Mouse (Mus musculus) liver, embryonic 13.5 days (tissue): Measurements from ENCODE around the gene Clip2. TPM values are rescaled to one million over a fixed set of nuclear protein-coding genes. Genes with fewer than 3 reads are reported as not detected.
A peak's percentile ranks its signal among the peaks of the same experiment; 100 is the strongest.

Experiments used
- ATAC-seq: fragments of 200-750 bp; cut with Nextera tagmentation; 2 replicates; pipeline ENCODE4 v1.8.0; 2017; ENCODE audit warnings: low read depth, mild to moderate bottlenecking, moderate number of reproducible peaks, moderate library complexity
- DNase-seq: peaks from one replicate; pipeline ENCODE4 v3.0.0; 2022
- H3K27ac ChIP-seq: fragments of 300-500 bp; sonication (generic); 2 replicates; pipeline ENCODE4 v1.5.1; 2015; ENCODE audit warnings: moderate library complexity, mild to moderate bottlenecking, inconsistent platforms
- H3K27me3 ChIP-seq: fragments of 300-500 bp; sonication (generic); 2 replicates; pipeline ENCODE4 v1.6.1; 2015; ENCODE audit warnings: mild to moderate bottlenecking, inconsistent platforms
- H3K36me3 ChIP-seq: fragments of 300-500 bp; sonication (generic); 2 replicates; pipeline ENCODE4 v1.6.1; 2015; ENCODE audit warnings: mild to moderate bottlenecking, inconsistent platforms
- H3K4me1 ChIP-seq: fragments of 300-500 bp; sonication (generic); replicated peaks from 2 replicates; pipeline ENCODE4 v1.6.1; 2015; ENCODE audit warnings: inconsistent platforms
- H3K4me2 ChIP-seq: fragments of 300-500 bp; sonication (generic); 2 replicates; pipeline ENCODE4 v1.6.1; 2015; ENCODE audit warnings: inconsistent platforms, mild to moderate bottlenecking, moderate library complexity
- H3K4me3 ChIP-seq: fragments of 300-500 bp; sonication (generic); replicated peaks from 2 replicates; pipeline ENCODE4 v1.5.1; 2015; ENCODE audit warnings: mild to moderate bottlenecking, inconsistent platforms
- H3K9ac ChIP-seq: fragments of 300-500 bp; sonication (generic); 2 replicates; pipeline ENCODE4 v1.6.1; 2015; ENCODE audit warnings: mild to moderate bottlenecking, inconsistent platforms
- H3K9me3 ChIP-seq: fragments of 300-500 bp; sonication (generic); replicated peaks from 2 replicates; pipeline ENCODE4 v1.6.1; 2016; ENCODE audit warnings: inconsistent platforms
- WGBS: fragments of 180-500 bp; shearing (Covaris S2); methylation state at CpG from one replicate; pipeline ENCODE4 v1.1.7; 2015; ENCODE audit not compliant: insufficient replicate concordance; 5-methylcytosine and 5-hydroxymethylcytosine counted together
- polyA plus RNA-seq: library from polyadenylated mRNA; unstranded; fragments of >200 nt; fragmentation: Nextera tagmentation; extraction: Ambion mirVana; gene quantifications from 2 replicates; pipeline ENCODE4 v1.2.1, GENCODE M21; 2015

Clip2 gene
- polyA plus RNA-seq, 1 experiment from 2014 or later: 0.37 TPM

GRCm38 (mm10) chr5:134468158-134468765 is 84.0 kb downstream of the Clip2 start:
- Histone ChIP-seq H3K9me3 (no peaks in the 10 kb centered on the region), H3K27me3 (no peaks in the 10 kb centered on the region), H3K4me1 (peaks cover 67% of the 10 kb centered on the region), H3K4me3 (no peak overlapping the region), H3K4me2 (no peak overlapping the region), H3K27ac (peak overlapping the region; percentile 86), H3K36me3 (no peaks in the 10 kb centered on the region), H3K9ac (peak overlapping the region; percentile 36; the same call in 1 of the 2 replicates)
- DNase-seq (no peak), ATAC-seq (no peak)
- WGBS: 55% methylated on average over 10 of the region's 10 CpGs

- Histone ChIP-seq H3K9me3 (no peaks in the 10 kb centered on the region), H3K36me3 (no peaks in the 10 kb centered on the region), H3K4me3 (no peak overlapping the region), H3K27me3 (no peaks in the 10 kb centered on the region), H3K27ac (peak overlapping the region; percentile 80), H3K4me2 (peak overlapping the region; percentile 37), H3K4me1 (peaks cover 67% of the 10 kb centered on the region), H3K9ac (peak overlapping the region; percentile 42; the same call in 1 of the 2 replicates)
- WGBS: 41% methylated on average over 8 of the region's 8 CpGs
- DNase-seq (peak; percentile 71), ATAC-seq (peak; percentile 90)
Measured at GRCm38 (mm10) chr5:134467030-134467549, 85.1 kb downstream of the Clip2 start.

GRCm38 (mm10) chr5:134466296-134467029 is 85.8 kb downstream of the Clip2 start:
- Histone ChIP-seq H3K4me1 (peaks cover 67% of the 10 kb centered on the region), H3K9ac (peak overlapping the region; percentile 42; the same call in 1 of the 2 replicates), H3K36me3 (no peaks in the 10 kb centered on the region), H3K4me2 (peak overlapping the region; percentile 37), H3K4me3 (no peak overlapping the region), H3K27ac (peak overlapping the region; percentile 80), H3K27me3 (no peaks in the 10 kb centered on the region), H3K9me3 (no peaks in the 10 kb centered on the region)
- 43% methylated on average over 21 of the region's 21 CpGs for WGBS
- no peak for DNase-seq
- peak; percentile 11; the same call in 1 of the 2 replicates for ATAC-seq

GRCm38 (mm10) chr5:134465197-134465596 is 87.0 kb downstream of the Clip2 start:
- Histone ChIP-seq H3K9me3 (no peaks in the 10 kb centered on the region), H3K27me3 (no peaks in the 10 kb centered on the region), H3K27ac (no peak overlapping the region), H3K4me3 (no peak overlapping the region), H3K36me3 (no peaks in the 10 kb centered on the region), H3K4me2 (no peak overlapping the region), H3K4me1 (peaks cover 62% of the 10 kb centered on the region), H3K9ac (no peak overlapping the region)
- ATAC-seq: peak; percentile 62
- no peak for DNase-seq
- WGBS: 32% methylated on average over 1 of the region's 1 CpGs

GRCm38 (mm10) chr5:134464225-134464624 is 88.0 kb downstream of the Clip2 start:
- WGBS: 63% methylated on average over 5 of the region's 5 CpGs
- Histone ChIP-seq H3K4me3 (no peak overlapping the region), H3K9me3 (no peaks in the 10 kb centered on the region), H3K27ac (no peak overlapping the region; the same call in 1 of the 2 replicates), H3K36me3 (no peaks in the 10 kb centered on the region), H3K4me1 (peaks cover 52% of the 10 kb centered on the region), H3K9ac (no peak overlapping the region), H3K4me2 (no peak overlapping the region), H3K27me3 (no peaks in the 10 kb centered on the region)
- DNase-seq: no peak
- peak; percentile 67 for ATAC-seq

GRCm38 (mm10) chr5:134462731-134463130 is 89.5 kb downstream of the Clip2 start:
- Histone ChIP-seq H3K27me3 (no peaks in the 10 kb centered on the region), H3K4me3 (no peak overlapping the region), H3K27ac (no peak overlapping the region), H3K4me2 (no peak overlapping the region), H3K9me3 (no peaks in the 10 kb centered on the region), H3K36me3 (no peaks in the 10 kb centered on the region), H3K9ac (no peak overlapping the region), H3K4me1 (peaks cover 37% of the 10 kb centered on the region)
- no peak for DNase-seq
- no peak for ATAC-seq
- WGBS: 70% methylated on average over 8 of the region's 8 CpGs

- Histone ChIP-seq H3K36me3 (no peaks in the 10 kb centered on the region), H3K9ac (no peak overlapping the region), H3K9me3 (no peaks in the 10 kb centered on the region), H3K27ac (no peak overlapping the region), H3K4me2 (no peak overlapping the region), H3K4me1 (peaks cover 35% of the 10 kb centered on the region), H3K4me3 (no peak overlapping the region), H3K27me3 (no peaks in the 10 kb centered on the region)
- no peak for ATAC-seq
- no peak for DNase-seq
- 82% methylated on average over 2 of the region's 2 CpGs for WGBS
Measured at GRCm38 (mm10) chr5:134462316-134462715, 89.9 kb downstream of the Clip2 start.

GRCm38 (mm10) chr5:134460546-134460945 is 91.7 kb downstream of the Clip2 start:
- WGBS: 87% methylated on average over 4 of the region's 4 CpGs
- Histone ChIP-seq H3K4me2 (no peak overlapping the region), H3K27ac (no peak overlapping the region), H3K27me3 (no peaks in the 10 kb centered on the region), H3K36me3 (no peaks in the 10 kb centered on the region), H3K9me3 (no peaks in the 10 kb centered on the region), H3K4me1 (peaks cover 30% of the 10 kb centered on the region), H3K9ac (no peak overlapping the region), H3K4me3 (no peak overlapping the region)
- DNase-seq (no peak), ATAC-seq (no peak)

GRCm38 (mm10) chr5:134459096-134459495 is 93.1 kb downstream of the Clip2 start:
- Histone ChIP-seq H3K36me3 (no peaks in the 10 kb centered on the region), H3K27me3 (no peaks in the 10 kb centered on the region), H3K4me1 (peaks cover 29% of the 10 kb centered on the region), H3K4me2 (no peak overlapping the region), H3K9me3 (no peaks in the 10 kb centered on the region), H3K4me3 (no peak overlapping the region), H3K27ac (no peak overlapping the region), H3K9ac (no peak overlapping the region)
- ATAC-seq (no peak), DNase-seq (no peak)
- WGBS: 71% methylated on average over 7 of the region's 7 CpGs

- no peaks in the 10 kb centered on the region for H3K27me3 ChIP-seq
- no peaks in the 10 kb centered on the region for H3K36me3 ChIP-seq
- H3K4me1 ChIP-seq: peaks cover 25% of the 10 kb centered on the region
- no peaks in the 10 kb centered on the region for H3K9me3 ChIP-seq
- no peak overlapping the region for H3K4me3 ChIP-seq
- no peak overlapping the region for H3K4me2 ChIP-seq
- H3K27ac ChIP-seq: no peak overlapping the region
- 51% methylated on average over 3 of the region's 3 CpGs for whole genome bisulfite sequencing
- no peak for ATAC-seq
- H3K9ac ChIP-seq: no peak overlapping the region
- no peak for DNase-seq
Measured at GRCm38 (mm10) chr5:134458416-134458815, 93.8 kb downstream of the Clip2 start.

- Histone ChIP-seq H3K9me3 (no peaks in the 10 kb centered on the region), H3K27me3 (no peaks in the 10 kb centered on the region), H3K4me2 (peak overlapping the region; percentile 93; the same call in 1 of the 2 replicates), H3K36me3 (no peaks in the 10 kb centered on the region), H3K4me1 (peaks cover 25% of the 10 kb centered on the region), H3K27ac (no peak overlapping the region), H3K9ac (no peak overlapping the region), H3K4me3 (no peak overlapping the region)
- no peak for ATAC-seq
- no peak for DNase-seq
- WGBS: 80% methylated on average over 2 of the region's 2 CpGs
Measured at GRCm38 (mm10) chr5:134457371-134457770, 94.9 kb downstream of the Clip2 start.
